Mouse (Mus musculus) lung, adult 2 months (tissue): ENCODE measurements around the gene Myo16. TPM values are rescaled to one million over a fixed set of nuclear protein-coding genes. Genes with fewer than 3 reads are reported as not detected.

Experiments
- DNase-seq: peaks from one replicate; pipeline ENCODE4 v3.0.0; 2022
- H3K4me1 ChIP-seq: fragments of 200-500 bp; 2 replicates; pipeline ENCODE4 v1.6.1; 2011; ENCODE audit warnings: low read length; ENCODE audit not compliant: control insufficient read depth, insufficient read depth
- H3K4me3 ChIP-seq: fragments of 200-500 bp; replicated peaks from 2 replicates; pipeline ENCODE3; 2011; ENCODE audit warnings: low read depth, mild to moderate bottlenecking, control low read depth, low read length; ENCODE audit errors: extremely low read depth
- CTCF ChIP-seq: fragments of 200-500 bp; IDR thresholded peaks from 2 replicates; pipeline ENCODE4 v1.5.1; 2011; ENCODE audit warnings: mild to moderate bottlenecking, low read length, control low read depth; ENCODE audit not compliant: insufficient read depth
- POLR2A ChIP-seq: fragments of 200-500 bp; IDR thresholded peaks from 2 replicates; pipeline ENCODE4 v1.6.1; 2011; ENCODE audit warnings: low read depth, mild to moderate bottlenecking, control low read depth, low read length, borderline replicate concordance; ENCODE audit errors: extremely low read depth
- WGBS: fragments of 180-500 bp; shearing (Covaris S2); methylation state at CpG from one replicate; pipeline ENCODE4 v1.1.7; 2018; 5-methylcytosine and 5-hydroxymethylcytosine counted together
- polyA plus RNA-seq: library from polyadenylated mRNA; depleted of rRNA; stranded (reverse); fragments of >200 nt; gene quantifications from 2 replicates; pipeline ENCODE4 v1.2.3, GENCODE M21; 2012

Myo16 gene
- polyA plus RNA-seq, 1 experiment, result 0.26 TPM

GRCm38 (mm10) chr8:10575244-10575643, 421.5 kb downstream of the Myo16 start:
- DNase-seq, result no peak
- Histone ChIP-seq H3K4me3 (no peak overlapping the region), H3K4me1 (no peaks in the 10 kb centered on the region)
- TF ChIP-seq POLR2A, result no peak
- TF ChIP-seq CTCF, result no peak
- 96% methylated on average over 10 of the region's 10 CpGs for WGBS

GRCm38 (mm10) chr8:10586956-10587744, 433.4 kb downstream of the Myo16 start:
- DNase-seq, result no peak
- TF ChIP-seq POLR2A (no peak), CTCF (no peak)
- WGBS, result 25% methylated on average over 14 of the region's 14 CpGs
- H3K4me1 ChIP-seq, result no peaks in the 10 kb centered on the region
- H3K4me3 ChIP-seq, result no peak overlapping the region

DNA sequence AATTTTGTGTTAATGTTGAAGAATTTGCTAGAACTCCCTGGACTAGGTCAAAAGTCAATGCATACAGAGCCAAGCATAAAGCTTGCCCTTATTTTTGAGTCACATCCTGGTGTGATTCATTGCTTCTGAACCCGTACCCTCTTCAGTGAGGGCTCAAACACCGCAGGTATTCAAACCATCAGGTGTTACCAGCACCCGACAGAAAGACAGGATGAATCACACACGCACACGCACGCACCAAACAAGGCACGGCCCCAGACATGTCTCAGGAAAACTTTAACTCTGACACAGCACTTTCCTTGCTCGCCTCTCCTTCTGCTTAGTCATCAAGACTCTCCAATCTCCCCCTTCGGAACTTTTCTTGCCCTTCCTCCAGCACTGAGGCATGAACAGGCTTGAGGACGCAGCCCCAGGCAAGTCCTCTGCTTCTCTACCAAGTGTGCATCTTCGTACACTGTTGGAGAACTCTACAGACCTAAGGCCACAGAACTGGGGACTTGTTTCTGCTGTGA, 435.8 kb downstream of the Myo16 start:
- H3K4me1 ChIP-seq, result no peaks in the 10 kb centered on the region
- WGBS, result 74% methylated on average over 11 of the region's 11 CpGs
- TF ChIP-seq CTCF, result no peak
- no peak for TF ChIP-seq POLR2A
- no peak for DNase-seq
- no peak overlapping the region for H3K4me3 ChIP-seq

DNA sequence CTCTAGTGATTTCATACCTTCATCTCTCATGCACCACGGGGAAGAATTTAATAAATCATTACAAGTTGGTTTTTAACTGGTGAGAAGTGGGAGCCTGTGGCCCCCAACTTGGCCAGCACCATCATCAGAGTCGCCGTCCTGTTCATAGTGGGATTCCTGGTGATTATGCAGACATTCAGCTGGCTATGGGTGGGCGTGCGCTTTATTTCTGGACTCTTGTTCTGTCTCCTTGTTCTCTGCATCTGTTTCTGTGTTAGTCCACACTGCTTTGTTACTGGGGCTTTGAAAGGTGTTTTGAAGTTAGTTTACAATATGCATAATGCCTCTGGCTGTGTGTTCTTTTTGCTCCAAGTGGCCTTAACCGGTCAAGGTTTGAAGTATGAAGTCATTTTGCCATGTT, 439.2 kb downstream of the Myo16 start:
- H3K4me3 ChIP-seq, result no peak overlapping the region
- DNase-seq, result no peak
- H3K4me1 ChIP-seq, result no peaks in the 10 kb centered on the region
- 88% methylated on average over 6 of the region's 6 CpGs for WGBS
- no peak for TF ChIP-seq CTCF
- TF ChIP-seq POLR2A, result no peak

- Histone ChIP-seq H3K4me1 (no peaks in the 10 kb centered on the region), H3K4me3 (no peak overlapping the region)
- 78% methylated on average over 3 of the region's 3 CpGs for WGBS
- no peak for DNase-seq
- TF ChIP-seq POLR2A, result no peak
- no peak for TF ChIP-seq CTCF
Observed at GRCm38 (mm10) chr8:10596353-10596752, 442.6 kb downstream of the Myo16 start.

- no peak overlapping the region for H3K4me3 ChIP-seq
- H3K4me1 ChIP-seq, result no peaks in the 10 kb centered on the region
- DNase-seq, result no peak
- 73% methylated on average over 5 of the region's 5 CpGs for WGBS
- TF ChIP-seq CTCF (no peak), POLR2A (no peak)
Observed at GRCm38 (mm10) chr8:10597595-10597994, 443.9 kb downstream of the Myo16 start.

DNA sequence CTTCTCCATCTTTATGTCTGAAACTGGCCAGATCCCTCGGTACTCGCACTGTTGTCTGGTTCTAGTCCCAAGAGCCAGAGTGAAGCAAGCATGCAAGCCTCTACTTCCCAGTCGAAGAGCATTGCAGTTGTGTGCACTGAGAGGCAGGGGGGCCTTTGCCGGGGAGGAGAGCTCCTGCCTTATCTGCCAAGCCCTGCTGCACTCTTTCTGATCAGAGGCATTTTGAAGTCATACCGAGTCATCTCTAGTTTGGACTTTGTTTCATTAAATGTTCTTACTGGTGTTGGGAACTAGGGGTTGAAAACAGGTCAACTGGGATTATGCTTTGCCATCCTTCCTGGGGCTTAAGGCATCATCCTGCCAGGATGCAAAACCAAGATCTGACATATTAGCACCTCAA, 445.2 kb downstream of the Myo16 start:
- Histone ChIP-seq H3K4me1 (no peaks in the 10 kb centered on the region), H3K4me3 (no peak overlapping the region)
- 75% methylated on average over 5 of the region's 5 CpGs for whole genome bisulfite sequencing
- DNase-seq, result no peak
- no peak for TF ChIP-seq POLR2A
- TF ChIP-seq CTCF, result no peak

DNA sequence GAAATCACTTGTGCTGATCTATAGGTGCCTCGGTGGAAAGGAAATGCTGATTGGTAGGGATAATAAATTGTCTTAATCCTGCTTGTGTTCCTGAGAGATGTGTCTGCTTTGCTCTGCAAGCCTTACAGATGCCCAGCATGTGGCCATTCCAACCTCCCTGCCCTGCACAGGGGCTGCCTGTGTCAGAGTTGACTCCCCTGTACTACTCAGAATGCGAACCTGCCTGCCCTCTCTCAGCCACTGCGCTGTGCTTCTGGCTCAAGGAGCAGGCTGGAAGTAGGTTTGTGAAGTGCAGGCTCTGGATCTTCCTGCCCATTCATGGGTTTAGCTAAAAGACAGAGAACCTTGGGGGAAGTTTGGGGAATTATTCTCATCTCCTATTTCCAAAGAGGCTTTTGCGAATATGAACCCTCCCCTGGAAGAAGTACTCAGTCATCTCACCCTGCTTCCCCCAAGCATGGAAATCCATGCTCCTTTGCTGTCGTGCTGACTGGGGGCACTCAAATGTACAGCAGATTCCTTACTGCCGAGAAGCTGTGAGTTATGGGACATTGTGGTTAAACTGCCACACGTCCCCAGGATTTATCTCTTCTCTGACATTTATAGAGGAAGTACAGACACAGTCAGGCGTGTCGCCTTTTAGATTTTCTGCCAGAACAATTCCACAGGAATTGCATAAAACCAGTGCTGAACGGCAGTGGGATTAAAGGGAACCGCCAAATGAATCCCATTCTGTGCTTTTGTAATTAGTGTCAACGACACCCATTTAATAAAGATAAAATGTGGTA, 452.5 kb downstream of the Myo16 start:
- no peak for TF ChIP-seq POLR2A
- no peak for TF ChIP-seq CTCF
- Histone ChIP-seq H3K4me3 (no peak overlapping the region), H3K4me1 (no peaks in the 10 kb centered on the region)
- WGBS, result 41% methylated on average over 12 of the region's 12 CpGs
- DNase-seq, result no peak

- Histone ChIP-seq H3K4me1 (no peaks in the 10 kb centered on the region), H3K4me3 (no peak overlapping the region)
- 46% methylated on average over 4 of the region's 4 CpGs for WGBS
- DNase-seq, result no peak
- no peak for TF ChIP-seq CTCF
- no peak for TF ChIP-seq POLR2A
Observed at GRCm38 (mm10) chr8:10606816-10607209, 453.1 kb downstream of the Myo16 start.
